Mouse (Mus musculus): Measurements from ENCODE around the gene Marc1. TPM values are rescaled to one million over a fixed set of nuclear protein-coding genes. Genes with fewer than 3 reads are reported as not detected.
A peak's percentile ranks its signal among the peaks of the same experiment; 100 is the strongest.

The Marc1 gene
- polyA plus RNA-seq, 1 experiment from 2014 or later = 0.21 TPM

GRCm38 (mm10) chr1:184781286-184782160 is 29.6 kb downstream of the Marc1 start:
- Histone ChIP-seq H3K4me3 (replicated peaks; ENCODE audit: low read length) (no peak overlapping the region), H3K27ac (no peak overlapping the region), H3K9me3 (ENCODE audit: control insufficient read depth, low read length) (no peaks in the 10 kb centered on the region), H3K9ac (no peak overlapping the region), H3K4me1 (replicated peaks; ENCODE audit: control insufficient read depth, insufficient read depth, low read length) (no peaks in the 10 kb centered on the region), H3K27me3 (ENCODE audit: control insufficient read depth, insufficient read depth, low read length) (no peaks in the 10 kb centered on the region), H3K4me2 (replicated peaks) (no peak overlapping the region), H3K36me3 (replicated peaks; ENCODE audit: control insufficient read depth, insufficient read depth) (no peaks in the 10 kb centered on the region)
- WGBS = 83% methylated on average over 10 of the region's 10 CpGs
- DNase-seq (ENCODE audit: low spot score) (no peak), ATAC-seq (ENCODE audit: low FRiP score) (no peak)

- ATAC-seq (ENCODE audit: low FRiP score) = no peak
- H3K4me2 ChIP-seq (replicated peaks) = no peak overlapping the region
- no peaks in the 10 kb centered on the region for H3K27me3 ChIP-seq (ENCODE audit: control insufficient read depth, insufficient read depth, low read length)
- H3K27ac ChIP-seq = no peak overlapping the region
- no peak for DNase-seq (ENCODE audit: low spot score)
- no peaks in the 10 kb centered on the region for H3K36me3 ChIP-seq (replicated peaks; ENCODE audit: control insufficient read depth, insufficient read depth)
- H3K9ac ChIP-seq = no peak overlapping the region
- H3K4me1 ChIP-seq (replicated peaks; ENCODE audit: control insufficient read depth, insufficient read depth, low read length) = no peaks in the 10 kb centered on the region
- 93% methylated on average over 6 of the region's 6 CpGs for WGBS
- H3K4me3 ChIP-seq (replicated peaks; ENCODE audit: low read length) = no peak overlapping the region
- H3K9me3 ChIP-seq (ENCODE audit: control insufficient read depth, low read length) = no peaks in the 10 kb centered on the region
These were observed 33.0 kb downstream of the Marc1 start for GRCm38 (mm10) chr1:184778157-184778556.

- Histone ChIP-seq H3K36me3 (replicated peaks; ENCODE audit: control insufficient read depth, insufficient read depth) (no peaks in the 10 kb centered on the region), H3K9me3 (ENCODE audit: control insufficient read depth, low read length) (no peaks in the 10 kb centered on the region), H3K27ac (no peak overlapping the region), H3K4me1 (replicated peaks; ENCODE audit: control insufficient read depth, insufficient read depth, low read length) (no peaks in the 10 kb centered on the region), H3K27me3 (ENCODE audit: control insufficient read depth, insufficient read depth, low read length) (no peaks in the 10 kb centered on the region), H3K4me2 (replicated peaks) (no peak overlapping the region), H3K4me3 (replicated peaks; ENCODE audit: low read length) (no peak overlapping the region), H3K9ac (no peak overlapping the region)
- 32% methylated on average over 22 of the region's 22 CpGs for WGBS
- DNase-seq (ENCODE audit: low spot score) = no peak
- no peak for ATAC-seq (ENCODE audit: low FRiP score)
These were observed 33.9 kb downstream of the Marc1 start for GRCm38 (mm10) chr1:184777061-184777795.

- H3K36me3 ChIP-seq (replicated peaks; ENCODE audit: control insufficient read depth, insufficient read depth) = no peaks in the 10 kb centered on the region
- peaks cover 4% of the 10 kb centered on the region; the same call in 1 of the 2 replicates for H3K4me1 ChIP-seq (replicated peaks; ENCODE audit: control insufficient read depth, insufficient read depth, low read length)
- 58% methylated on average over 9 of the region's 9 CpGs for WGBS
- no peaks in the 10 kb centered on the region for H3K27me3 ChIP-seq (ENCODE audit: control insufficient read depth, insufficient read depth, low read length)
- ATAC-seq (ENCODE audit: low FRiP score) (no peak), DNase-seq (ENCODE audit: low spot score) (no peak)
- no peak overlapping the region for H3K9ac ChIP-seq
- no peak overlapping the region for H3K4me2 ChIP-seq (replicated peaks)
- no peak overlapping the region for H3K4me3 ChIP-seq (replicated peaks; ENCODE audit: low read length)
- no peaks in the 10 kb centered on the region for H3K9me3 ChIP-seq (ENCODE audit: control insufficient read depth, low read length)
- no peak overlapping the region for H3K27ac ChIP-seq
These were observed 35.8 kb downstream of the Marc1 start for GRCm38 (mm10) chr1:184775289-184775688.

- Histone ChIP-seq H3K36me3 (replicated peaks; ENCODE audit: control insufficient read depth, insufficient read depth) (no peaks in the 10 kb centered on the region), H3K4me3 (replicated peaks; ENCODE audit: low read length) (no peak overlapping the region), H3K4me1 (replicated peaks; ENCODE audit: control insufficient read depth, insufficient read depth, low read length) (peaks cover 4% of the 10 kb centered on the region; the same call in 1 of the 2 replicates), H3K9ac (0 out of 2 replicates have a peak overlapping the region, but pooled peaks have one; percentile 10), H3K4me2 (replicated peaks) (peak overlapping the region; percentile 24), H3K27ac (no peak overlapping the region), H3K27me3 (ENCODE audit: control insufficient read depth, insufficient read depth, low read length) (no peaks in the 10 kb centered on the region), H3K9me3 (ENCODE audit: control insufficient read depth, low read length) (no peaks in the 10 kb centered on the region)
- WGBS = 11% methylated on average over 9 of the region's 9 CpGs
- ATAC-seq (ENCODE audit: low FRiP score) (no peak), DNase-seq (ENCODE audit: low spot score) (no peak)
These were observed 39.2 kb downstream of the Marc1 start for GRCm38 (mm10) chr1:184771891-184772249.

- H3K9me3 ChIP-seq (ENCODE audit: control insufficient read depth, low read length) = no peaks in the 10 kb centered on the region
- no peak overlapping the region for H3K9ac ChIP-seq
- no peak overlapping the region for H3K4me3 ChIP-seq (replicated peaks; ENCODE audit: low read length)
- DNase-seq (ENCODE audit: low spot score) (peak; percentile 82), ATAC-seq (ENCODE audit: low FRiP score) (no peak)
- WGBS = 31% methylated on average over 18 of the region's 18 CpGs
- no peaks in the 10 kb centered on the region for H3K27me3 ChIP-seq (ENCODE audit: control insufficient read depth, insufficient read depth, low read length)
- peak overlapping the region; percentile 24 for H3K4me2 ChIP-seq (replicated peaks)
- no peaks in the 10 kb centered on the region for H3K36me3 ChIP-seq (replicated peaks; ENCODE audit: control insufficient read depth, insufficient read depth)
- peaks cover 4% of the 10 kb centered on the region; the same call in 1 of the 2 replicates for H3K4me1 ChIP-seq (replicated peaks; ENCODE audit: control insufficient read depth, insufficient read depth, low read length)
- no peak overlapping the region for H3K27ac ChIP-seq
These were observed 39.8 kb downstream of the Marc1 start for GRCm38 (mm10) chr1:184771202-184771890.

GRCm38 (mm10) chr1:184763866-184764265 is 47.2 kb downstream of the Marc1 start:
- DNase-seq (ENCODE audit: low spot score) (no peak), ATAC-seq (ENCODE audit: low FRiP score) (no peak)
- WGBS = 58% methylated on average over 3 of the region's 3 CpGs
- no peaks in the 10 kb centered on the region for H3K4me1 ChIP-seq (replicated peaks; ENCODE audit: control insufficient read depth, insufficient read depth, low read length)
- H3K27ac ChIP-seq = no peak overlapping the region
- H3K4me3 ChIP-seq (replicated peaks; ENCODE audit: low read length) = no peak overlapping the region
- H3K9me3 ChIP-seq (ENCODE audit: control insufficient read depth, low read length) = no peaks in the 10 kb centered on the region
- H3K4me2 ChIP-seq (replicated peaks) = no peak overlapping the region
- no peaks in the 10 kb centered on the region for H3K27me3 ChIP-seq (ENCODE audit: control insufficient read depth, insufficient read depth, low read length)
- no peak overlapping the region for H3K9ac ChIP-seq
- H3K36me3 ChIP-seq (replicated peaks; ENCODE audit: control insufficient read depth, insufficient read depth) = no peaks in the 10 kb centered on the region

- Histone ChIP-seq H3K27ac (no peak overlapping the region), H3K9ac (no peak overlapping the region)
- DNase-seq (ENCODE audit: low spot score) = no peak
These were observed 48.2 kb downstream of the Marc1 start for GRCm38 (mm10) chr1:184762941-184763340.

GRCm38 (mm10) chr1:184761988-184762387 is 49.1 kb downstream of the Marc1 start:
- DNase-seq (ENCODE audit: low spot score) = no peak
- H3K4me2 ChIP-seq (replicated peaks) = no peak overlapping the region
- no peak overlapping the region for H3K9ac ChIP-seq
- 84% methylated on average over 4 of the region's 4 CpGs for WGBS
- no peaks in the 10 kb centered on the region for H3K4me1 ChIP-seq (replicated peaks; ENCODE audit: control insufficient read depth, insufficient read depth, low read length)
- H3K27me3 ChIP-seq (ENCODE audit: control insufficient read depth, insufficient read depth, low read length) = no peaks in the 10 kb centered on the region
- H3K36me3 ChIP-seq (replicated peaks; ENCODE audit: control insufficient read depth, insufficient read depth) = no peaks in the 10 kb centered on the region
- H3K9me3 ChIP-seq (ENCODE audit: control insufficient read depth, low read length) = no peaks in the 10 kb centered on the region
- no peak overlapping the region for H3K4me3 ChIP-seq (replicated peaks; ENCODE audit: low read length)
- H3K27ac ChIP-seq = no peak overlapping the region
- ATAC-seq (ENCODE audit: low FRiP score) = no peak

More at GRCm38 (mm10) chr1:184762941-184763340, 48.2 kb downstream of the Marc1 start:
- 74% methylated on average over 5 of the region's 5 CpGs for WGBS
- no peaks in the 10 kb centered on the region for H3K4me1 ChIP-seq (replicated peaks; ENCODE audit: control insufficient read depth, insufficient read depth, low read length)
- no peak for ATAC-seq (ENCODE audit: low FRiP score)
- H3K4me2 ChIP-seq (replicated peaks) = no peak overlapping the region
- H3K9me3 ChIP-seq (ENCODE audit: control insufficient read depth, low read length) = no peaks in the 10 kb centered on the region
- H3K36me3 ChIP-seq (replicated peaks; ENCODE audit: control insufficient read depth, insufficient read depth) = no peaks in the 10 kb centered on the region
- H3K27me3 ChIP-seq (ENCODE audit: control insufficient read depth, insufficient read depth, low read length) = no peaks in the 10 kb centered on the region
- H3K4me3 ChIP-seq (replicated peaks; ENCODE audit: low read length) = no peak overlapping the region

Measured in hindbrain, embryonic 14.5 days (tissue).